Mouse (Mus musculus): Measurements from ENCODE around the gene Pnma1. TPM values are rescaled to one million over a fixed set of nuclear protein-coding genes. Genes with fewer than 3 reads are reported as not detected.

The Pnma1 gene
- polyA plus RNA-seq, 1 experiment from 2014 or later = 0.43 TPM

DNA sequence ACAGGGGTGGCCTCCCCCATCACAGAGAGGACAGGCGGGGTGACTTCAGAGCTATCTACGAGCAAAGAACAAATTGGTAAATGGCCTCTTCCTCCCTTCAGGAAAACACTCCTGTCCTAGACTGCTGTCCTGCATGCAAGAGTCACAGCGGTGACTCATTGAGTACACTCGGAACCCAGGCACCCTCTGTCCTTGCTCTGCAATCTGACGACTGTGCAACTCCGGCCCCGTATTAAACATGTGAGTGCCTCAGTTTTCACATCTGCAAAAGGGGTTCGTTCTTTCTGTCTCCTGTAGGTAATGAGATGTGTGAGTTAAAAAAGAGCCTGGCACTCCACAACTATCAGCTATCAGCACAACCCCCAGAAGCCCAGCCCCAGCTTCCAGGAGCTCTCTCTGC lies 12.2 kb upstream of the Pnma1 start:
- no peak overlapping the region for H3K4me2 ChIP-seq (replicated peaks; ENCODE audit: low read depth)
- no peaks in the 10 kb centered on the region for H3K4me1 ChIP-seq (replicated peaks; ENCODE audit: control insufficient read depth, insufficient read depth, low read length)
- no peaks in the 10 kb centered on the region for H3K27me3 ChIP-seq (replicated peaks; ENCODE audit: control insufficient read depth, insufficient read depth, low read length)
- no peak overlapping the region for H3K9ac ChIP-seq (ENCODE audit: low read depth, low read length)
- H3K36me3 ChIP-seq (ENCODE audit: control insufficient read depth, insufficient read depth) = peaks cover 73% of the 10 kb centered on the region
- no peak for ATAC-seq
- H3K27ac ChIP-seq (ENCODE audit: low read depth, low read length) = no peak overlapping the region
- no peaks in the 10 kb centered on the region for H3K9me3 ChIP-seq (ENCODE audit: control insufficient read depth)
- TF ChIP-seq CTCF (IDR thresholded peaks at IDR 0.05; ENCODE audit: low read depth) = no peak
- no peak overlapping the region for H3K4me3 ChIP-seq (ENCODE audit: low read depth, low read length)
- 91% methylated on average over 8 of the region's 8 CpGs for WGBS

DNA sequence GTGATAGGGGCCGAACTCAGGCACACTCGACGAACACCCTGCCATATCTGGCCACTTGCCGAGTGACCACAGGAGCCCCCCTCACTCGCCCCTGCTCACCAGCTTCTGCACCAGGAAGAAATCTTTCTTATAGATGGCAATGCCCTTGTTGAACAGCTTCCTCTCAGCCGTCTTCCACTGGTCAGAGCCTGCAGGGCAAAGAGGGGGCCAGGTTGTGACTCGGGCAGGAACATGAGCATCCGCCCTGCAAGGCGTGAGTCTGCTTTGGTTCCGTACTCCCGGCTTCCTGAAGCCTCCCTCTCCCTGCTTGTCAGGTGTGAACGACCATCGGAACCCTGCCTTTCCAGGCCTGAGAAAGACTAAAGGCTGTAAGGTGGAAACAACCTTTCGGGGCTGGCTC lies 9.9 kb upstream of the Pnma1 start:
- TF ChIP-seq CTCF (IDR thresholded peaks at IDR 0.05; ENCODE audit: low read depth) = no peak
- WGBS = 91% methylated on average over 14 of the region's 14 CpGs
- Histone ChIP-seq H3K9ac (ENCODE audit: low read depth, low read length) (no peak overlapping the region), H3K4me2 (replicated peaks; ENCODE audit: low read depth) (no peak overlapping the region), H3K9me3 (ENCODE audit: control insufficient read depth) (no peaks in the 10 kb centered on the region), H3K4me1 (replicated peaks; ENCODE audit: control insufficient read depth, insufficient read depth, low read length) (no peaks in the 10 kb centered on the region), H3K4me3 (ENCODE audit: low read depth, low read length) (no peak overlapping the region), H3K27me3 (replicated peaks; ENCODE audit: control insufficient read depth, insufficient read depth, low read length) (no peaks in the 10 kb centered on the region), H3K36me3 (ENCODE audit: control insufficient read depth, insufficient read depth) (peaks cover 82% of the 10 kb centered on the region), H3K27ac (ENCODE audit: low read depth, low read length) (no peak overlapping the region)
- ATAC-seq = no peak

DNA sequence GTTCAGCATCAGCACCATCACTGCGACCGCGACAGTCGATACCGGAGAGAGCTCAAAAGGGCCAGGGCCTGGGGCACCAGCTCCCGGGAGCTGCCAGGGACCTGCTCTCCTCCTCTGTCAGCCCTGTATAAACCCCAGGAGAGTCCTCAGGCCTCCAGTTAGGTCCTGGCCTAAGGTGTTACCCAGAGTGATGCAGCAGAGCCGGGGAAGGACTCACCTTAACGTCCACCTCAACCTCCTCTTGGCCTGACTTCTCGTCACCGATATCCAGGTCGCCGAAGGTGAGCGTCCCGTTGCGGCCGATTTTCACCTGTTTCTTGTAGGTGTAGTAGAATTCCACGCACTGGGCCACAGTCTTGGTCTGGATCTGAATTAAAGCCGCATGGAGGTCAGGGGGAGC lies 7.9 kb upstream of the Pnma1 start:
- Histone ChIP-seq H3K27ac (ENCODE audit: low read depth, low read length) (no peak overlapping the region), H3K9ac (ENCODE audit: low read depth, low read length) (no peak overlapping the region), H3K4me1 (replicated peaks; ENCODE audit: control insufficient read depth, insufficient read depth, low read length) (0 out of 2 replicates have a peak, but pooled peaks cover 2% of the 10 kb centered on the region), H3K4me2 (replicated peaks; ENCODE audit: low read depth) (no peak overlapping the region), H3K36me3 (ENCODE audit: control insufficient read depth, insufficient read depth) (peaks cover 81% of the 10 kb centered on the region), H3K27me3 (replicated peaks; ENCODE audit: control insufficient read depth, insufficient read depth, low read length) (no peaks in the 10 kb centered on the region), H3K4me3 (ENCODE audit: low read depth, low read length) (no peak overlapping the region), H3K9me3 (ENCODE audit: control insufficient read depth) (no peaks in the 10 kb centered on the region)
- 94% methylated on average over 18 of the region's 18 CpGs for WGBS
- TF ChIP-seq CTCF (IDR thresholded peaks at IDR 0.05; ENCODE audit: low read depth) = no peak
- no peak for ATAC-seq

DNA sequence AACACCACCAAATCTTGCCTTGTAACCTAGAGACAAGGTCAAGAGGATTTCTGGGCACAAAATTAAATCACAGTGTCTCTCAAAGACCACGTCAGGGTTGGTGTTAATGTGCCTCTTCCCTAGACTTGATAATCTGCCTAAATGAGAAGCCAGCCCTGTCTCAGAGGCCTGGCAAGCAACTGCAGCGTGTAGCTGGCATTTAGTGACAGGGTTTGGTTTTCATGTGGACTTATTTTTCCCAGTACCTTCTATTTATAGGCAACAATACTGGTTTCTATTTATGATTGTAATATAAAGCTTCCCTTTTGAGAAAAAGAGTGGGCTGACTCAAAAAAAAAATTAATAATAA lies 7.2 kb upstream of the Pnma1 start:
- H3K4me3 ChIP-seq (ENCODE audit: low read depth, low read length) = no peak overlapping the region
- 87% methylated on average over 2 of the region's 2 CpGs for WGBS
- H3K4me2 ChIP-seq (replicated peaks; ENCODE audit: low read depth) = no peak overlapping the region
- no peak for ATAC-seq
- no peak for TF ChIP-seq CTCF (IDR thresholded peaks at IDR 0.05; ENCODE audit: low read depth)
- 0 out of 2 replicates have a peak, but pooled peaks cover 2% of the 10 kb centered on the region for H3K4me1 ChIP-seq (replicated peaks; ENCODE audit: control insufficient read depth, insufficient read depth, low read length)
- no peaks in the 10 kb centered on the region for H3K27me3 ChIP-seq (replicated peaks; ENCODE audit: control insufficient read depth, insufficient read depth, low read length)
- H3K36me3 ChIP-seq (ENCODE audit: control insufficient read depth, insufficient read depth) = peaks cover 78% of the 10 kb centered on the region
- no peaks in the 10 kb centered on the region for H3K9me3 ChIP-seq (ENCODE audit: control insufficient read depth)
- H3K27ac ChIP-seq (ENCODE audit: low read depth, low read length) = no peak overlapping the region
- H3K9ac ChIP-seq (ENCODE audit: low read depth, low read length) = no peak overlapping the region

DNA sequence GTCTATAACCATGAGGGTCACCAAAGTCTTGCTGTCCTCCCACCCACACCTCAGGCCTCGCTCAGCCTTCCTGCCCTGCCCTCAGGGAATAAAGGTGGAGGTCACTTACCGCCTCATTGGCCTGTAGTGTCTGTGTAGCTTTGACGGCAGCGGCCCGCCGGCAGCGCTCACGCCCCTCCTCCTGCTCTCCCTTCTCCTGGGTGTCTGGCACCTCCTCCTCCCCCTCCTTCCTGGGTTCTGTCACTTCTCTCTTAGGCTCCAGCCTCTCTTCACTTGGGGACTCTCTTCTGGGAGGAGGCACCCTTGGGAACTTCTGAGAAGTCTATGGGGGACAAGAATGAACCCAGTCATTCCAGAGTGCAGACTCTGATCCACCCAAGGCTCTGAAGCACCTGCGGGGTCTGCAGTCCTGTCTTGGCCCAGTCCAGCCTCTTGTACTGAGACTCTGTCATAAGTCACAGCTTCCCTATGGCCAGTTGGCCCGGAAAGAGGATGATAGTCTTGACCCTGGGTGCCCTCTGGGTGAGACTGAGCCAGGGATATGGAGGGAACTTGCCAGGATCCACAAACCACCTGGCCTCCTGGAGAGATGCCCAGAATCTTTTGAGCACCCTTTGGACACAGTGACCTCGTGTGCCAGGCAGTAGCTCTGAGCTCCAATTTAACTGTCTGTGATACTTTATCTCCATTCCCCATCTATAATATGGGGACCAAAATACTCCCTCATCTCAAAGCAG lies 6.7 kb upstream of the Pnma1 start:
- no peak overlapping the region for H3K27ac ChIP-seq (ENCODE audit: low read depth, low read length)
- H3K4me2 ChIP-seq (replicated peaks; ENCODE audit: low read depth) = no peak overlapping the region
- ATAC-seq = no peak
- no peaks in the 10 kb centered on the region for H3K27me3 ChIP-seq (replicated peaks; ENCODE audit: control insufficient read depth, insufficient read depth, low read length)
- H3K9ac ChIP-seq (ENCODE audit: low read depth, low read length) = no peak overlapping the region
- H3K36me3 ChIP-seq (ENCODE audit: control insufficient read depth, insufficient read depth) = peaks cover 75% of the 10 kb centered on the region
- no peak for TF ChIP-seq CTCF (IDR thresholded peaks at IDR 0.05; ENCODE audit: low read depth)
- 70% methylated on average over 11 of the region's 11 CpGs for WGBS
- no peak overlapping the region for H3K4me3 ChIP-seq (ENCODE audit: low read depth, low read length)
- 0 out of 2 replicates have a peak, but pooled peaks cover 2% of the 10 kb centered on the region for H3K4me1 ChIP-seq (replicated peaks; ENCODE audit: control insufficient read depth, insufficient read depth, low read length)
- H3K9me3 ChIP-seq (ENCODE audit: control insufficient read depth) = no peaks in the 10 kb centered on the region

DNA sequence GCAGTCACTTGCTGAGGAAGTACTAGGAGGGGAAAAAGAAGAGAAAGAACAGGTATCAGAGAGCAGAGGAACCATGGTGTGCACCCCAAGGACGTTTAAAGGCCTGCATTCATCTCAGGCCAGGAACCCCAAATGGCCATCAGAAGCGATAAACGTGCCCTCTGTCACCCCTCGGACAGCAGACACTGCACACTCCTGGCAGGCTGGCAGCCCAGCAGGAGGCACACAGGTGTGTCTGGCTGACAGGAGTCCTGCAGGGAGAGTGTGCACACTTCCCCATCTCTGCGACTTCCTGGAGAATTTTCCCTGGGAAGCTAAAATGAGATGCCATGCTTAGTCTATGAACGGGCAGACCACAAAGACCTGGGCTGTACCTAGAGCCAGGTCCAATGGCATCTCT lies 5.1 kb upstream of the Pnma1 start:
- no peak; the same call in 1 of the 2 replicates for TF ChIP-seq CTCF (IDR thresholded peaks at IDR 0.05; ENCODE audit: low read depth)
- ATAC-seq = no peak
- WGBS = 79% methylated on average over 6 of the region's 6 CpGs
- Histone ChIP-seq H3K4me2 (replicated peaks; ENCODE audit: low read depth) (no peak overlapping the region), H3K9me3 (ENCODE audit: control insufficient read depth) (no peaks in the 10 kb centered on the region), H3K9ac (ENCODE audit: low read depth, low read length) (no peak overlapping the region), H3K36me3 (ENCODE audit: control insufficient read depth, insufficient read depth) (peaks cover 63% of the 10 kb centered on the region), H3K27ac (ENCODE audit: low read depth, low read length) (no peak overlapping the region), H3K27me3 (replicated peaks; ENCODE audit: control insufficient read depth, insufficient read depth, low read length) (no peaks in the 10 kb centered on the region), H3K4me3 (ENCODE audit: low read depth, low read length) (no peak overlapping the region), H3K4me1 (replicated peaks; ENCODE audit: control insufficient read depth, insufficient read depth, low read length) (0 out of 2 replicates have a peak, but pooled peaks cover 2% of the 10 kb centered on the region)

Measured in intestine, postnatal 0 days (tissue).